Mouse (Mus musculus): Measurements from ENCODE around the gene Ssxb3. TPM values are rescaled to one million over a fixed set of nuclear protein-coding genes. Genes with fewer than 3 reads are reported as not detected.

Gene Ssxb3
- not detected in 2 replicates for polyA plus RNA-seq (2012; rRNA removed; ENCODE audit: low replicate concordance)

GRCm38 (mm10) chrX:8591716-8592115 lies at the start of gene Ssxb3:
Ssxb3 (minus strand) TSS chrX:8591816.

GRCm38 (mm10) chrX:8548155-8548554 lies 43.5 kb downstream of the Ssxb3 start, which contains the start of gene Ssxb6:
Ssxb6 (minus strand) TSS chrX:8548255.

Other genes with a start within 250 kb of the Ssxb3 start
- gene Ssxb9, start 224.8 kb downstream of the Ssxb3 start, polyA plus RNA-seq (2012; rRNA removed; ENCODE audit: low replicate concordance), result not detected in 2 replicates
- gene Ssxb1, start 178.5 kb downstream of the Ssxb3 start, polyA plus RNA-seq (2012; rRNA removed; ENCODE audit: low replicate concordance), result not detected in 2 replicates
- gene Ssxb2, start 130.1 kb downstream of the Ssxb3 start, polyA plus RNA-seq (2012; rRNA removed; ENCODE audit: low replicate concordance), result not detected in 2 replicates
- gene Gm14459, start 66.9 kb downstream of the Ssxb3 start, polyA plus RNA-seq (2012; rRNA removed; ENCODE audit: low replicate concordance), result not detected in 2 replicates
- gene Ssxb6, start 43.6 kb downstream of the Ssxb3 start, polyA plus RNA-seq (2012; rRNA removed; ENCODE audit: low replicate concordance), result not detected in 2 replicates
- gene Ssxb8, start 99.0 kb upstream of the Ssxb3 start, polyA plus RNA-seq (2012; rRNA removed; ENCODE audit: low replicate concordance), result not detected in 2 replicates
- not detected in 2 replicates for gene Ssx9, start 156.6 kb upstream of the Ssxb3 start, polyA plus RNA-seq (2012; rRNA removed; ENCODE audit: low replicate concordance)
- gene Ssxb5, start 211.9 kb upstream of the Ssxb3 start, polyA plus RNA-seq (2012; rRNA removed; ENCODE audit: low replicate concordance), result not detected in 2 replicates

Data from duodenum, adult 2 months (tissue).